Mouse (Mus musculus): ENCODE measurements around the gene Ntsr2. TPM values are rescaled to one million over a fixed set of nuclear protein-coding genes. Genes with fewer than 3 reads are reported as not detected.

Ntsr2 gene
- total and polyA plus RNA-seq, 2 experiments from 2014 or later = 22.6 to 34.2 TPM

- 86% methylated on average over 13 of the region's 13 CpGs for WGBS
- Histone ChIP-seq H3K9me3 (ENCODE audit: low read length) (no peaks in the 10 kb centered on the region), H3K27me3 (ENCODE audit: insufficient read depth, low read length) (no peaks in the 10 kb centered on the region), H3K36me3 (ENCODE audit: insufficient read depth, low read length) (no peaks in the 10 kb centered on the region), H3K4me3 (ENCODE audit: low read length) (no peak overlapping the region), H3K27ac (no peak overlapping the region), H3K4me2 (ENCODE audit: low read depth, low read length) (no peak overlapping the region), H3K4me1 (ENCODE audit: insufficient read depth, low read length) (no peaks in the 10 kb centered on the region), H3K9ac (replicated peaks; ENCODE audit: low read length) (no peak overlapping the region)
- no peak for TF ChIP-seq CTCF (IDR thresholded peaks at IDR 0.05; ENCODE audit: low read depth)
- DNase-seq (ENCODE audit: low spot score) = no peak
- 0 out of 2 replicates have a peak, but pooled peaks have one; percentile 5 for ATAC-seq
These were observed 43.0 kb downstream of the Ntsr2 start for GRCm38 (mm10) chr12:16696146-16696545.

GRCm38 (mm10) chr12:16698691-16699090 is 45.5 kb downstream of the Ntsr2 start:
- no peak for TF ChIP-seq CTCF (IDR thresholded peaks at IDR 0.05; ENCODE audit: low read depth)
- DNase-seq (ENCODE audit: low spot score) (no peak), ATAC-seq (no peak)
- Histone ChIP-seq H3K27ac (no peak overlapping the region), H3K9me3 (ENCODE audit: low read length) (no peaks in the 10 kb centered on the region), H3K4me2 (ENCODE audit: low read depth, low read length) (no peak overlapping the region), H3K36me3 (ENCODE audit: insufficient read depth, low read length) (no peaks in the 10 kb centered on the region), H3K9ac (replicated peaks; ENCODE audit: low read length) (no peak overlapping the region), H3K4me3 (ENCODE audit: low read length) (no peak overlapping the region), H3K4me1 (ENCODE audit: insufficient read depth, low read length) (no peaks in the 10 kb centered on the region), H3K27me3 (ENCODE audit: insufficient read depth, low read length) (no peaks in the 10 kb centered on the region)
- 89% methylated on average over 1 of the region's 1 CpGs for WGBS

Other genes with a start within 250 kb of the Ntsr2 start
- gene Lpin1, start 42.4 kb upstream of the Ntsr2 start, total RNA-seq (2014; rRNA removed) = 17.9 and 21.9 TPM in 2 replicates
- gene Lpin1, start 42.4 kb upstream of the Ntsr2 start, polyA plus RNA-seq (2015; fragmentation: Nextera tagmentation; extraction: Ambion mirVana) = 9.4 and 9.8 TPM in 2 replicates
- gene Greb1, start 147.5 kb downstream of the Ntsr2 start, total RNA-seq (2014; rRNA removed) = 0.86 and 2.1 TPM in 2 replicates
- gene Greb1, start 147.5 kb downstream of the Ntsr2 start, polyA plus RNA-seq (2015; fragmentation: Nextera tagmentation; extraction: Ambion mirVana) = 0.32 and 0.33 TPM in 2 replicates
- 21.2 and 27.5 TPM in 2 replicates for gene E2f6, start 157.6 kb downstream of the Ntsr2 start, total RNA-seq (2014; rRNA removed)
- 20.0 and 21.3 TPM in 2 replicates for gene E2f6, start 157.6 kb downstream of the Ntsr2 start, polyA plus RNA-seq (2015; fragmentation: Nextera tagmentation; extraction: Ambion mirVana)
- 20.4 and 20.9 TPM in 2 replicates for gene Rock2, start 241.5 kb downstream of the Ntsr2 start, total RNA-seq (2014; rRNA removed)
- gene Rock2, start 241.5 kb downstream of the Ntsr2 start, polyA plus RNA-seq (2015; fragmentation: Nextera tagmentation; extraction: Ambion mirVana) = 12.2 and 12.7 TPM in 2 replicates